Mouse (Mus musculus) liver, adult (tissue): ENCODE data around the gene Lrmda.

ENCODE experiments used
- GATA4 ChIP-seq: IDR thresholded peaks from 2 replicates; pipeline ENCODE4 v1.6.1; 2014; ENCODE audit warnings: mild to moderate bottlenecking, low read length; ENCODE audit not compliant: insufficient replicate concordance

The Lrmda gene

GRCm38 (mm10) chr14:22185452-22185851 lies 165.9 kb downstream of the Lrmda start:
- TF ChIP-seq GATA4: no peak

GRCm38 (mm10) chr14:22190111-22190510 lies 170.6 kb downstream of the Lrmda start:
- TF ChIP-seq GATA4: no peak

GRCm38 (mm10) chr14:22192185-22192584 lies 172.7 kb downstream of the Lrmda start:
- no peak for TF ChIP-seq GATA4

- TF ChIP-seq GATA4: no peak
Measured at GRCm38 (mm10) chr14:22198021-22198420, 178.5 kb downstream of the Lrmda start.

GRCm38 (mm10) chr14:22198641-22199425 lies 179.3 kb downstream of the Lrmda start:
- no peak for TF ChIP-seq GATA4

- peak; percentile 93 for TF ChIP-seq GATA4
Measured at GRCm38 (mm10) chr14:22201667-22202066, 182.2 kb downstream of the Lrmda start.

GRCm38 (mm10) chr14:22210601-22211000 lies 191.1 kb downstream of the Lrmda start:
- TF ChIP-seq GATA4: no peak

GRCm38 (mm10) chr14:22218183-22218582 lies 198.7 kb downstream of the Lrmda start:
- TF ChIP-seq GATA4: no peak

GRCm38 (mm10) chr14:22222038-22222437 lies 202.5 kb downstream of the Lrmda start:
- no peak for TF ChIP-seq GATA4

GRCm38 (mm10) chr14:22222574-22222973 lies 203.1 kb downstream of the Lrmda start:
- no peak for TF ChIP-seq GATA4

GRCm38 (mm10) chr14:22226205-22226604 lies 206.7 kb downstream of the Lrmda start:
- TF ChIP-seq GATA4: no peak

GRCm38 (mm10) chr14:22228253-22228968 lies 208.9 kb downstream of the Lrmda start:
- TF ChIP-seq GATA4: no peak

GRCm38 (mm10) chr14:22240315-22240714 lies 220.8 kb downstream of the Lrmda start:
- TF ChIP-seq GATA4: no peak

GRCm38 (mm10) chr14:22255458-22255857 lies 235.9 kb downstream of the Lrmda start:
- no peak for TF ChIP-seq GATA4

GRCm38 (mm10) chr14:22256274-22256673 lies 236.8 kb downstream of the Lrmda start:
- TF ChIP-seq GATA4: no peak

- TF ChIP-seq GATA4: no peak
Measured at GRCm38 (mm10) chr14:22259376-22260032, 240.0 kb downstream of the Lrmda start.
